Mouse (Mus musculus) right cerebral cortex, postnatal 10 days (tissue): ENCODE data around the gene Foxp2.
A peak's percentile ranks its signal among the peaks of the same experiment; 100 is the strongest.

Experiments used
- DNase-seq, 2 experiments: peaks; one replicate each; pipeline ENCODE4 v3.0.0; 2021; ENCODE audit warnings: low spot score in 2 of 2

The Foxp2 gene

GRCm38 (mm10) chr6:15370827-15371226, 469.7 kb downstream of the Foxp2 start:
- DNase-seq: no peak

GRCm38 (mm10) chr6:15373621-15374020, 472.5 kb downstream of the Foxp2 start:
- no peak for DNase-seq

GRCm38 (mm10) chr6:15378261-15378660, 477.1 kb downstream of the Foxp2 start:
- DNase-seq: no peak

- no peak for DNase-seq
These were observed 495.3 kb downstream of the Foxp2 start for GRCm38 (mm10) chr6:15396462-15396861.

GRCm38 (mm10) chr6:15397485-15397884, 496.3 kb downstream of the Foxp2 start:
- DNase-seq: no peak

GRCm38 (mm10) chr6:15401138-15401537, 500.0 kb downstream of the Foxp2 start:
- no peak for DNase-seq

GRCm38 (mm10) chr6:15402026-15402425, 500.9 kb downstream of the Foxp2 start:
- DNase-seq: no peak

- DNase-seq: peak in 1 of 2 experiments; percentile 41
These were observed 514.0 kb downstream of the Foxp2 start for GRCm38 (mm10) chr6:15415099-15415498.

GRCm38 (mm10) chr6:15459701-15460100, 558.6 kb downstream of the Foxp2 start:
- DNase-seq: no peak

GRCm38 (mm10) chr6:15463390-15463789, 562.2 kb downstream of the Foxp2 start:
- no peak for DNase-seq

- no peak for DNase-seq
These were observed 564.3 kb downstream of the Foxp2 start for GRCm38 (mm10) chr6:15465471-15465870.

GRCm38 (mm10) chr6:15466634-15467033, 565.5 kb downstream of the Foxp2 start:
- DNase-seq: no peak

- DNase-seq: no peak
These were observed 585.8 kb downstream of the Foxp2 start for GRCm38 (mm10) chr6:15486909-15487308.
